Mouse (Mus musculus) hindbrain, postnatal 0 days (tissue): ENCODE measurements around the gene Dhx30. TPM values are rescaled to one million over a fixed set of nuclear protein-coding genes. Genes with fewer than 3 reads are reported as not detected.
"Not testable (repeated sequence)": the region's sequence is repeated elsewhere in the genome, so short reads cannot be mapped to it uniquely, and the experiment has no call there.

Source experiments
- ATAC-seq: fragments of 200-750 bp; cut with Nextera tagmentation; 2 replicates; pipeline ENCODE4 v1.8.0; 2017; ENCODE audit warnings: mild to moderate bottlenecking, moderate TSS enrichment, moderate library complexity
- DNase-seq: peaks from one replicate; pipeline ENCODE4 v3.0.0-alpha.2; 2015; ENCODE audit warnings: low spot score
- H3K27ac ChIP-seq: fragments of 300-500 bp; sonication (generic); 2 replicates; pipeline ENCODE4 v1.5.1; 2014; ENCODE audit warnings: mild to moderate bottlenecking
- H3K27me3 ChIP-seq: fragments of 300-500 bp; sonication (generic); 2 replicates; pipeline ENCODE4 v1.6.1; 2014; ENCODE audit warnings: low read length, mixed read lengths; ENCODE audit not compliant: insufficient read depth
- H3K36me3 ChIP-seq: fragments of 300-500 bp; sonication (generic); 2 replicates; pipeline ENCODE4 v1.6.1; 2014; ENCODE audit warnings: low read length, mixed read lengths; ENCODE audit not compliant: insufficient read depth
- H3K4me1 ChIP-seq: fragments of 300-500 bp; sonication (generic); 2 replicates; pipeline ENCODE4 v1.6.1; 2014; ENCODE audit warnings: antibody characterized with exemption, low read length, mixed read lengths; ENCODE audit not compliant: insufficient read depth
- H3K4me2 ChIP-seq: fragments of 300-500 bp; sonication (generic); 2 replicates; pipeline ENCODE4 v1.6.1; 2014; ENCODE audit warnings: low read depth, mild to moderate bottlenecking, low read length, moderate library complexity, mixed read lengths
- H3K4me3 ChIP-seq: fragments of 300-500 bp; sonication (generic); 2 replicates; pipeline ENCODE4 v1.5.1; 2014; ENCODE audit warnings: low read length
- H3K9ac ChIP-seq: fragments of 300-500 bp; sonication (generic); replicated peaks from 2 replicates; pipeline ENCODE4 v1.6.1; 2014; ENCODE audit warnings: mild to moderate bottlenecking, low read length, moderate library complexity, mixed read lengths
- H3K9me3 ChIP-seq: fragments of 300-500 bp; sonication (generic); 2 replicates; pipeline ENCODE4 v1.6.1; 2016; ENCODE audit warnings: low read length, mixed read lengths
- CTCF ChIP-seq: IDR thresholded peaks from 2 replicates; pipeline ENCODE4 v1.5.1; 2016; ENCODE audit warnings: antibody characterized with exemption, control low read depth, low read depth
- WGBS: fragments of 180-500 bp; shearing (Covaris S2); extraction: QIAGEN DNeasy Blood & Tissue Kit; methylation state at CpG from one replicate; pipeline ENCODE4 v1.1.7; 2014; 5-methylcytosine and 5-hydroxymethylcytosine counted together
- polyA plus RNA-seq: library from polyadenylated mRNA; unstranded; fragments of >200 nt; fragmentation: Nextera tagmentation; extraction: Ambion mirVana; gene quantifications from 2 replicates; pipeline ENCODE4 v1.2.1, GENCODE M21; 2015
- total RNA-seq: library from RNA; depleted of rRNA; stranded (reverse); fragments of >200 nt; gene quantifications from 2 replicates; pipeline ENCODE4 v1.2.3, GENCODE M21; 2014; rRNA removed

Dhx30 gene
- 133 and 211 TPM in 2 replicates for total RNA-seq
- polyA plus RNA-seq = 125 and 136 TPM in 2 replicates

DNA sequence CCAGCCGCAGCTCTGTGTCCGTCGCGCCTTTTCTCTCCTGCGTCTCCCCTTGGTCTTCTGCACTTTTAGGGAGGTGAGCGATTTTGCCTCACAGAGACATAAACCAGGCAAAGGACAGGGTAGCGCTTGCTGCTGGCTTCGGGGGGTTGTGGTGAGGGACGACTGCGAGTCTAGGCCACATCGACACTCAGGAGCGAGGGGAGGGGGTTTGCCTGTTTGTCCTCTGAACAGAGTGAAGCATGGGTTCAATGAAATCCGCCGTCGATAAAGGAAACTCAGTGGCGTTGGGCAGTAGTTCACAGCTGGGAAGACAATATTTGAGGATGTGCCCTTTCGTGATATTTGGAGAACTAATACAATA lies at the start of gene Dhx30:
Dhx30 (minus strand) TSS at position 52 of the 361 bp plus-strand sequence.
- no peak for DNase-seq
- H3K36me3 ChIP-seq = peaks cover 14% of the 10 kb centered on the region
- peak within 1 kb of the TSS; percentile 97 for H3K27ac ChIP-seq
- H3K4me1 ChIP-seq = peaks cover 9% of the 10 kb centered on the region
- H3K27me3 ChIP-seq = no peaks in the 10 kb centered on the region
- peak within 1 kb of the TSS; percentile 78 for H3K4me2 ChIP-seq
- H3K4me3 ChIP-seq = peak within 1 kb of the TSS; percentile 91
- H3K9me3 ChIP-seq = no peaks in the 10 kb centered on the region
- WGBS = under 1% methylated on average over 17 of the region's 17 CpGs
- no peak for TF ChIP-seq CTCF
- ATAC-seq = peak; percentile 48
- peak within 1 kb of the TSS; percentile 97 for H3K9ac ChIP-seq

DNA sequence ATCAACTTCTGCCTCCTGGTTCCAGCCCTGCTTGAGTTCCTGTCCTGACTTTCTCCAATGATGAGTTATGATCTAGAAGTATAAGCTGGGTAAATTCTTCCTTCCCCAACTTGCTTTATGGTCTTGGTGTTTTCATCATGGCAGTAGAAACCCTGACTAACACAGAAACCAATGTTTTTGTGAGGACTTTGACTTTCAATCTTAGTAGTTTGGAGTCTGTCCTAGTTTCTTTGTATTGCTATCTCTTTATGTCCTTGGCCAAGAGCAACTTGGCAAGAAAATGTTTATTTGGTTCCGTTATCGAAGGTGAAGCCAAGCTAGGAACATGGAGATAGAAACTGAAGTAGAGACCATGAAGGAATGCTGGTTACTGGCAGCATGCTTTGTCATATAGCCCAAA lies 45.4 kb upstream of the Dhx30 start:
- 70% methylated on average over 2 of the region's 2 CpGs for WGBS

DNA sequence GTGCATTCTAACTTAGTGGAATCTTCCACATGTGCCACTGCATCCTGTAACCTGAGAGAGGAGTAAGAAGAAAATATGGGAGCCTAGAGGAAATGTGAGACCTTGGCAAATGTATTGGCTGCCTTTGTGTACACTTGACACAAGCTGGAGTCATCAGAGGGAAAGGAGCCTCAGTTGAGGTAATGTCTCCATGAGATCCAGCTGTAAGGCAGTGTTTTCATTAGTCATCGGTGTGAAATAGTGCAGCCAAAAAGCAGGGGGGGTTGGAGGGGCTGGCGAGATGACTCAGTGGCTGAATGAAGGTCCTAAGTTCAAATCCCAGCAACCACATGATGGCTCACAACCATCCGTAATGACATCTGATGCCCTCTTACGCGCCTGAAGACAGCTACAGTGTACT lies 44.8 kb upstream of the Dhx30 start:
- H3K9ac ChIP-seq = no peak overlapping the region
- DNase-seq (no peak), ATAC-seq (no peak)
- H3K4me1 ChIP-seq = no peaks in the 10 kb centered on the region
- no peaks in the 10 kb centered on the region for H3K9me3 ChIP-seq
- H3K4me3 ChIP-seq = no peak overlapping the region
- WGBS = 90% methylated on average over 5 of the region's 5 CpGs
- H3K4me2 ChIP-seq = no peak overlapping the region
- no peak for TF ChIP-seq CTCF
- no peaks in the 10 kb centered on the region for H3K27me3 ChIP-seq
- peaks cover 39% of the 10 kb centered on the region for H3K36me3 ChIP-seq
- no peak overlapping the region; the same call in 1 of the 2 replicates for H3K27ac ChIP-seq

More for the DNA sequence above, 45.4 kb upstream of the Dhx30 start:
- TF ChIP-seq CTCF = no peak
- H3K4me2 ChIP-seq = no peak overlapping the region
- H3K27ac ChIP-seq = no peak overlapping the region
- ATAC-seq (no peak), DNase-seq (no peak)
- H3K4me1 ChIP-seq = no peaks in the 10 kb centered on the region
- no peak overlapping the region for H3K9ac ChIP-seq
- H3K27me3 ChIP-seq = no peaks in the 10 kb centered on the region
- no peaks in the 10 kb centered on the region for H3K9me3 ChIP-seq
- H3K36me3 ChIP-seq = peaks cover 38% of the 10 kb centered on the region
- no peak overlapping the region for H3K4me3 ChIP-seq

DNA sequence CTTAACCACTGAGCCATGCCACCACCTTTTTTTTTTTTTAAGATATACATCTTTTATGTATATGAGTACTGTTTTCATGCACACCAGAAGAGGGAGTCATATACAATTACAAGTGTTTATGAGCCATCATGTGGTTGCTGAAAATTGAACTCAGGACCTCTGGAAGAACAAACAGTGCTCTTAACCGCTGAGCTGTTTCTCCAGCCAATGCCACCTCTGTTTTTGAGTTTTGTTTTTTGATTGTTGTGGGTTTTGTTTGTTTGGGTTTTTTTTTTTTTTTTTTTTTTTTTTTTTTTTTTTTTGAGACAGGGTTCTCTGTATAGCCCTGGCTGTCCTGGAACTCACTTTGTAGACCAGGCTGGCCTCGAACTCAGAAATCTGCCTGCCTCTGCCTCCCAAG lies 42.9 kb upstream of the Dhx30 start:
- peaks cover 35% of the 10 kb centered on the region for H3K36me3 ChIP-seq

DNA sequence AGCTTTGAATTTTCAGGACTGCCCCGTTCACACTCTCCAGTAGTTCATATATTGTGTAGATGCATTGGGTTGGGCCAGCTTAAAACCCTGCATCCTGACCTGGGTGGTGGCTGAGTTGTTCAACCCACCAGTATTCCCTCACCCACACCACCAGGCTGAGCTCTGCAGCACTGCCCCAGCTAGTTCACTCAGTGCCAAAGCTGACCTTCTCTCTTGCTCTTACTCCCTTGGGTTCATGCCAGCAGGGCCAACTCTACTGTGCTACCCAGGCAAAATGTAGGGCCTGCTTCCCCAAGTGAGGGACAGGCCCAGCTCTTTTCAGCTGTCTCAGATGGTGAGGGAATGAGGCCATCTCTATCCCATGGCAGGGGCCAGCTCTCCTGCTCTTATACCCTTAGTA lies 41.4 kb upstream of the Dhx30 start:
- ATAC-seq = no peak
- no peak overlapping the region for H3K9ac ChIP-seq
- H3K27me3 ChIP-seq = no peaks in the 10 kb centered on the region
- no peak for DNase-seq
- no peak overlapping the region for H3K4me3 ChIP-seq
- H3K36me3 ChIP-seq = peaks cover 30% of the 10 kb centered on the region; the same call in 1 of the 2 replicates
- H3K4me2 ChIP-seq = no peak overlapping the region
- TF ChIP-seq CTCF = no peak
- no peaks in the 10 kb centered on the region for H3K9me3 ChIP-seq
- WGBS = 92% methylated on average over 1 of the region's 1 CpGs
- no peak overlapping the region for H3K27ac ChIP-seq
- H3K4me1 ChIP-seq = no peaks in the 10 kb centered on the region

More for the DNA sequence above, 42.9 kb upstream of the Dhx30 start:
- not testable (repeated sequence) for H3K9me3 ChIP-seq, H3K4me1 ChIP-seq, H3K4me3 ChIP-seq, H3K4me2 ChIP-seq, ATAC-seq, H3K27me3 ChIP-seq, DNase-seq, H3K27ac ChIP-seq, H3K9ac ChIP-seq
- 100% methylated on average over 2 of the region's 2 CpGs for WGBS

DNA sequence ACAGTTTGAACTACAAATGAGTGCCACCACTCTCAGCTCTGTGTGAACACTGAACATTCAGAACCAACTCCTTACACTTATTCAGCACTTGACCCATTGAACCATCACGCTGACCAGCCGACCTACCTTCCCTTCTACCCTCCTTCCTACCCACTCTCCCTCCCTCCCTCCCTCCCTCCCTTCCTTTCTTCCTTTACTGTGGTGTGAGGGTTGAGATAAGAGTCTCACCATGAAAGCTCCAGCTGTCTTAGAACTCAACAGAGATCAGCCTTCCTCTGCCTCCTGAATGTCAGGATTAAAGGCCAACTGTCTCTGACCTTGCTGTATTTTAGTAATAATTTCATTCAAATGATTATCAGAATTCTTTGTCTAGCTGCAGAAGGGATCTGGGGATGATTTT lies 31.0 kb upstream of the Dhx30 start:
- no peaks in the 10 kb centered on the region for H3K9me3 ChIP-seq
- no peak overlapping the region for H3K27ac ChIP-seq
- H3K36me3 ChIP-seq = peaks cover 22% of the 10 kb centered on the region
- H3K4me2 ChIP-seq = no peak overlapping the region
- no peak overlapping the region for H3K9ac ChIP-seq
- 84% methylated on average over 2 of the region's 2 CpGs for WGBS
- TF ChIP-seq CTCF = no peak
- H3K4me1 ChIP-seq = no peaks in the 10 kb centered on the region
- DNase-seq = no peak
- H3K27me3 ChIP-seq = no peaks in the 10 kb centered on the region
- ATAC-seq = no peak
- no peak overlapping the region for H3K4me3 ChIP-seq

DNA sequence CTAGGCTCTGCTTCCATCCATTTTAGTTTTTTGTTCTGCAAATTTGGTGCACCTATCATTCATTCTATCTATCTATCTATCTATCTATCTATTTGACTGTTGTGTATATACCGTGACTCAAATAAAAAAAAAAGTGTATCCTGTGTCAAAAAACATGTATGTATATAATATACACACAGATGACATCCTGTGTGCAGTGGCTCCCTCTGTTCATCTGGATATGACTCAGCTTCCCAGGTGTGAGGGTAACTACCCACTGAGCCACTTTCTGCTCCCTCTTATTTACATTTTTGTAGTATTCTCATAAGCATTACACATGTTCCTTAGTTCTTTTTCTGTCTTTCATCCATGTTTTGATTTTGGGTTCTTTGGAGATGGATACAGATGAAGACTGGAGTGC lies 24.5 kb upstream of the Dhx30 start:
- Histone ChIP-seq H3K9me3 (no peaks in the 10 kb centered on the region), H3K36me3 (peaks cover 22% of the 10 kb centered on the region; the same call in 1 of the 2 replicates), H3K27ac (no peak overlapping the region), H3K27me3 (no peaks in the 10 kb centered on the region), H3K4me1 (no peaks in the 10 kb centered on the region), H3K4me2 (no peak overlapping the region), H3K9ac (no peak overlapping the region), H3K4me3 (no peak overlapping the region)
- no peak for DNase-seq
- no peak for TF ChIP-seq CTCF
- WGBS = 96% methylated on average over 1 of the region's 1 CpGs
- no peak for ATAC-seq
